In genomic region chr7:141168518-141168953, GRCm38 (mm10) we compare ENCODE assay signal across 9 mouse cellular contexts. TPM values are rescaled to one million over a fixed set of nuclear protein-coding genes. Genes with fewer than 3 reads are reported as not detected.
DNase-seq lines count a peak whose midpoint lies in the region.
"Had no signal": no experiment of that assay in that cellular context is flagged by ENCODE, and none has a peak within 500 bp of the region (broad histone marks: within the 10 kb centered on the region; RNA-seq: fewer than 3 reads in every experiment).

No protein-coding gene starts in this region.

- peaks cover 84% of the 10 kb centered on the region for H3K79me2 ChIP-seq in macrophage (ENCODE audit: inconsistent target)

- peak overlapping the region; percentile 88 for H3K4me3 ChIP-seq in macrophage (ENCODE audit: inconsistent target)

- WGBS in macrophage (ENCODE audit: missing documents), result under 1% methylated on average over 21 of the region's 22 CpGs

- H3K36me3 ChIP-seq in macrophage (ENCODE audit: inconsistent target), result peaks cover 16% of the 10 kb centered on the region

- peak; percentile 63 for DNase-seq in CD4-positive helper T cell, adult 2 months (ENCODE audit: low read depth, low spot score)
- DNase-seq in adrenal gland, adult 8-10 months, result peak; percentile 81
- DNase-seq in fibroblast of lung, adult 2 months (ENCODE audit: low read depth), result peak; percentile 77
- DNase-seq in heart, postnatal 10 days, result peak; percentile 74
- DNase-seq in kidney, postnatal 36 days, result peak; percentile 82 to 85
- DNase-seq in retina, postnatal 1 day, result peak; percentile 29
- peak; percentile 67 for DNase-seq in urinary bladder, postnatal 25 days (ENCODE audit: low spot score)

- peak overlapping the region; percentile 94 for H3K27ac ChIP-seq in macrophage

- intact Hi-C loops in heart, postnatal 10 days (cut with DNase I), result no loop called here

RNA-seq across cellular contexts. Expression of gene Rnh1, which starts 4.1 kb away (rescaled TPM):
- 100 to 1,000 TPM; 339 to 382 (median 360) TPM for total RNA-seq in adrenal gland, adult 8-10 months (2022)
- 10 to 100 TPM; 72.9 to 75.3 TPM for total RNA-seq in heart, postnatal 10 days (2021)
- 100 to 1,000 TPM in 10 of 26 experiments, 10 to 100 TPM in 16; 45.4 to 179 (median 83.1) TPM for total RNA-seq in macrophage (2018; cell fraction: chromatin; rRNA removed)
- 100 to 1,000 TPM; 170 to 399 (median 266) TPM for total RNA-seq in macrophage (2018; cell fraction: cytosol; rRNA removed)
- 100 to 1,000 TPM in 25 of 26 experiments, 10 to 100 TPM in 1; 88.9 to 212 (median 143) TPM for total RNA-seq in macrophage (2018; cell fraction: nucleus; rRNA removed)
- 93.2 to 290 TPM (median 289 TPM) in 3 replicates for polyA plus RNA-seq in macrophage (2018)

RNA-seq across cellular contexts. Expression of gene Hras, which starts 25.3 kb away (rescaled TPM):
- 100 to 1,000 TPM in 1 of 4 experiments, 10 to 100 TPM in 3; 80.0 to 105 (median 92.6) TPM for total RNA-seq in adrenal gland, adult 8-10 months (2022)
- total RNA-seq in heart, postnatal 10 days (2021), result 100 to 1,000 TPM; 102 to 114 TPM
- total RNA-seq in macrophage (2018; cell fraction: chromatin; rRNA removed), result 10 to 100 TPM in 13 of 26 experiments, 1 to 10 TPM in 12, not detected in 1; 1.5 to 31.4 (median 10.9) TPM
- 10 to 100 TPM; 40.7 to 70.9 (median 56.1) TPM for total RNA-seq in macrophage (2018; cell fraction: cytosol; rRNA removed)
- total RNA-seq in macrophage (2018; cell fraction: nucleus; rRNA removed), result 10 to 100 TPM in 21 of 26 experiments, 1 to 10 TPM in 5; 6.3 to 34.2 (median 15.0) TPM
- 31.1 to 73.7 TPM (median 35.0 TPM) in 3 replicates for polyA plus RNA-seq in macrophage (2018)

RNA-seq across cellular contexts. Expression of gene Lrrc56, which starts 25.4 kb away (rescaled TPM):
- total RNA-seq in adrenal gland, adult 8-10 months (2022), result 10 to 100 TPM in 1 of 4 experiments, 1 to 10 TPM in 3; 6.6 to 12.1 (median 8.4) TPM
- total RNA-seq in heart, postnatal 10 days (2021), result 1 to 10 TPM; 3.3 to 4.0 TPM
- total RNA-seq in macrophage (2018; cell fraction: chromatin; rRNA removed), result 10 to 100 TPM in 10 of 26 experiments, 1 to 10 TPM in 16; 1.0 to 16.7 (median 8.6) TPM
- total RNA-seq in macrophage (2018; cell fraction: cytosol; rRNA removed), result 1 to 10 TPM; 1.8 to 4.6 (median 2.9) TPM
- total RNA-seq in macrophage (2018; cell fraction: nucleus; rRNA removed), result 10 to 100 TPM in 5 of 26 experiments, 1 to 10 TPM in 21; 1.3 to 13.9 (median 6.0) TPM
- 1.2 to 3.9 TPM (median 2.3 TPM) in 3 replicates for polyA plus RNA-seq in macrophage (2018)

RNA-seq across cellular contexts. Expression of gene Lmntd2, which starts 45.3 kb away (rescaled TPM):
- under 1 TPM; 0.12 to 0.94 (median 0.66) TPM for total RNA-seq in adrenal gland, adult 8-10 months (2022)
- not detected for total RNA-seq in heart, postnatal 10 days (2021)
- total RNA-seq in macrophage (2018; cell fraction: chromatin; rRNA removed), result under 1 TPM in 5 of 26 experiments, not detected in 21; 0.31 to 0.45 (median 0.41) TPM
- total RNA-seq in macrophage (2018; cell fraction: cytosol; rRNA removed), result not detected
- total RNA-seq in macrophage (2018; cell fraction: nucleus; rRNA removed), result under 1 TPM in 5 of 26 experiments, not detected in 21; 0.22 to 0.33 (median 0.26) TPM
- polyA plus RNA-seq in macrophage (2018), result not detected in 3 replicates
- total RNA-seq: layer of hippocampus, adult 18-20 months had no signal

RNA-seq across cellular contexts. Expression of gene Ptdss2, which starts 46.4 kb away (rescaled TPM):
- 10 to 100 TPM; 36.4 to 46.7 (median 43.0) TPM for total RNA-seq in adrenal gland, adult 8-10 months (2022)
- total RNA-seq in heart, postnatal 10 days (2021), result 10 to 100 TPM; 37.4 to 45.9 TPM
- total RNA-seq in macrophage (2018; cell fraction: chromatin; rRNA removed), result 10 to 100 TPM in 22 of 26 experiments, 1 to 10 TPM in 4; 4.0 to 48.9 (median 22.9) TPM
- 10 to 100 TPM in 25 of 26 experiments, 1 to 10 TPM in 1; 8.6 to 20.0 (median 16.0) TPM for total RNA-seq in macrophage (2018; cell fraction: cytosol; rRNA removed)
- 10 to 100 TPM; 10.5 to 39.6 (median 23.0) TPM for total RNA-seq in macrophage (2018; cell fraction: nucleus; rRNA removed)
- 12.0 to 19.0 TPM (median 15.6 TPM) in 3 replicates for polyA plus RNA-seq in macrophage (2018)

Comparison
In these comparisons a context has a peak if more than half of its experiments do, and no peak if none do; other contexts are left out.
1. Peak in every context shown above with its lines: DNase-seq, H3K4me3 ChIP-seq and H3K27ac ChIP-seq.
2. DNase-seq: peak in every context shown above with its lines; median percentile 84 in kidney, postnatal 36 days; 81 in adrenal gland, adult 8-10 months; 77 in fibroblast of lung, adult 2 months; 74 in heart, postnatal 10 days; 67 in urinary bladder, postnatal 25 days; 63 in CD4-positive helper T cell, adult 2 months; 29 in retina, postnatal 1 day.
3. RNA of gene Rnh1, which starts 4.1 kb away (total RNA-seq): 339 to 382 TPM in adrenal gland, adult 8-10 months; 72.9 to 75.3 TPM in heart, postnatal 10 days; every median in the first group is over 4 times any median in the second.